Mouse (Mus musculus) ES-Bruce4 (cell line): Measurements from ENCODE around the gene 1700025G04Rik. TPM values are rescaled to one million over a fixed set of nuclear protein-coding genes. Genes with fewer than 3 reads are reported as not detected.

ENCODE experiments used
- H3K27ac ChIP-seq: 2 replicates; pipeline ENCODE4 v1.5.1; 2012; ENCODE audit warnings: low read length, inconsistent platforms; ENCODE audit not compliant: insufficient read depth
- H3K27me3 ChIP-seq: 2 replicates; pipeline ENCODE4 v1.6.1; 2012; ENCODE audit warnings: mild to moderate bottlenecking, low read length, inconsistent platforms; ENCODE audit not compliant: control insufficient read depth, poor library complexity, insufficient read depth, severe bottlenecking
- H3K36me3 ChIP-seq: 2 replicates; pipeline ENCODE4 v1.6.1; 2012; ENCODE audit warnings: inconsistent platforms, mild to moderate bottlenecking, low read length, moderate library complexity; ENCODE audit not compliant: control insufficient read depth, poor library complexity, insufficient read depth, severe bottlenecking
- H3K4me1 ChIP-seq: one replicate; pipeline ENCODE4 v1.8.1; 2011; ENCODE audit warnings: low read length; ENCODE audit not compliant: control insufficient read depth, insufficient read depth
- H3K4me3 ChIP-seq: 2 replicates; pipeline ENCODE4 v1.5.1; 2011; ENCODE audit warnings: low read depth, mild to moderate bottlenecking, low read length
- H3K9ac ChIP-seq: 2 replicates; pipeline ENCODE4 v1.6.1; 2012; ENCODE audit warnings: low read depth, mild to moderate bottlenecking, inconsistent platforms; ENCODE audit not compliant: poor library complexity, severe bottlenecking
- H3K9me3 ChIP-seq: replicated peaks from 2 replicates; pipeline ENCODE4 v1.6.1; 2012; ENCODE audit warnings: mild to moderate bottlenecking, low read length, inconsistent platforms; ENCODE audit not compliant: control insufficient read depth, poor library complexity, insufficient read depth, severe bottlenecking
- CTCF ChIP-seq: IDR thresholded peaks from one replicate; pipeline ENCODE4 v1.8.1; 2011; ENCODE audit warnings: low read depth, low read length
- EP300 ChIP-seq: IDR thresholded peaks from 2 replicates; pipeline ENCODE4 v1.6.1; 2011; ENCODE audit warnings: low read depth, low read length; ENCODE audit not compliant: insufficient read depth
- POLR2A ChIP-seq: IDR thresholded peaks from one replicate; pipeline ENCODE4 v1.8.1; 2011; ENCODE audit warnings: low read length; ENCODE audit not compliant: insufficient read depth
- polyA plus RNA-seq: library from polyadenylated mRNA; stranded (reverse); fragments of >200 nt; gene quantifications from 2 replicates; pipeline ENCODE4 v1.2.4, GENCODE M21; 2011; ENCODE audit warnings: low read depth; ENCODE audit not compliant: missing spikeins, insufficient read depth, insufficient read length

The 1700025G04Rik gene
- polyA plus RNA-seq, 1 experiment = 14.3 TPM

GRCm38 (mm10) chr1:151926141-151926540 is 163.8 kb downstream of the 1700025G04Rik start:
- Histone ChIP-seq H3K4me3 (no peak overlapping the region), H3K27ac (no peak overlapping the region), H3K27me3 (no peaks in the 10 kb centered on the region), H3K9me3 (no peaks in the 10 kb centered on the region), H3K4me1 (no peaks in the 10 kb centered on the region), H3K36me3 (no peaks in the 10 kb centered on the region), H3K9ac (no peak overlapping the region)
- no peak for TF ChIP-seq POLR2A
- no peak for TF ChIP-seq CTCF
- TF ChIP-seq EP300 = no peak

- H3K9ac ChIP-seq = no peak overlapping the region
Measured at GRCm38 (mm10) chr1:151925738-151926137, 164.2 kb downstream of the 1700025G04Rik start.

GRCm38 (mm10) chr1:151918806-151919357 is 171.0 kb downstream of the 1700025G04Rik start:
- Histone ChIP-seq H3K9me3 (no peaks in the 10 kb centered on the region), H3K36me3 (no peaks in the 10 kb centered on the region), H3K4me1 (no peaks in the 10 kb centered on the region), H3K27me3 (no peaks in the 10 kb centered on the region), H3K27ac (no peak overlapping the region), H3K9ac (no peak overlapping the region), H3K4me3 (no peak overlapping the region)
- TF ChIP-seq EP300 (no peak), POLR2A (no peak), CTCF (no peak)

More at GRCm38 (mm10) chr1:151925738-151926137, 164.2 kb downstream of the 1700025G04Rik start:
- H3K27me3 ChIP-seq = no peaks in the 10 kb centered on the region
- TF ChIP-seq POLR2A = no peak
- H3K36me3 ChIP-seq = no peaks in the 10 kb centered on the region
- H3K27ac ChIP-seq = no peak overlapping the region
- H3K9me3 ChIP-seq = no peaks in the 10 kb centered on the region
- H3K4me1 ChIP-seq = no peaks in the 10 kb centered on the region
- no peak overlapping the region for H3K4me3 ChIP-seq

GRCm38 (mm10) chr1:151917736-151918135 is 172.2 kb downstream of the 1700025G04Rik start:
- H3K9me3 ChIP-seq = no peaks in the 10 kb centered on the region
- no peaks in the 10 kb centered on the region for H3K27me3 ChIP-seq
- H3K27ac ChIP-seq = no peak overlapping the region
- no peak for TF ChIP-seq EP300
- no peak overlapping the region for H3K4me3 ChIP-seq
- H3K4me1 ChIP-seq = no peaks in the 10 kb centered on the region
- H3K36me3 ChIP-seq = no peaks in the 10 kb centered on the region
- H3K9ac ChIP-seq = no peak overlapping the region

- Histone ChIP-seq H3K4me1 (no peaks in the 10 kb centered on the region), H3K27ac (no peak overlapping the region), H3K9me3 (no peaks in the 10 kb centered on the region), H3K27me3 (no peaks in the 10 kb centered on the region), H3K4me3 (no peak overlapping the region), H3K9ac (no peak overlapping the region), H3K36me3 (no peaks in the 10 kb centered on the region)
- no peak for TF ChIP-seq EP300
- TF ChIP-seq POLR2A = no peak
- TF ChIP-seq CTCF = no peak
Measured at GRCm38 (mm10) chr1:151914494-151914893, 175.4 kb downstream of the 1700025G04Rik start.

GRCm38 (mm10) chr1:151907014-151907413 is 182.9 kb downstream of the 1700025G04Rik start:
- Histone ChIP-seq H3K9ac (no peak overlapping the region), H3K36me3 (no peaks in the 10 kb centered on the region), H3K27ac (no peak overlapping the region), H3K9me3 (no peaks in the 10 kb centered on the region), H3K4me3 (no peak overlapping the region), H3K4me1 (no peaks in the 10 kb centered on the region), H3K27me3 (no peaks in the 10 kb centered on the region)
- TF ChIP-seq EP300 (no peak), POLR2A (no peak), CTCF (no peak)
